Mouse (Mus musculus): ENCODE results near the gene Stk16.

Stk16 gene

GRCm38 (mm10) chr1:75236117-75237050 is 25.7 kb downstream of the Stk16 start, which contains the start of gene Dnajb2:
Gene Dnajb2 (plus strand): TSS chr1:75236406.
- peak; percentile 77 for DNase-seq (ENCODE audit: low spot score in 2 of 2)

- DNase-seq (ENCODE audit: low spot score in 2 of 2): no peak
These were observed 29.0 kb downstream of the Stk16 start for GRCm38 (mm10) chr1:75239591-75239990.

- no peak for DNase-seq (ENCODE audit: low spot score in 2 of 2)
These were observed 32.8 kb downstream of the Stk16 start for GRCm38 (mm10) chr1:75243411-75243810.

GRCm38 (mm10) chr1:75244175-75244826 is 33.7 kb downstream of the Stk16 start:
- DNase-seq (ENCODE audit: low spot score in 2 of 2): no peak

- DNase-seq (ENCODE audit: low spot score in 2 of 2): no peak
These were observed 34.2 kb downstream of the Stk16 start for GRCm38 (mm10) chr1:75244836-75245235.

- no peak for DNase-seq (ENCODE audit: low spot score in 2 of 2)
These were observed 36.7 kb downstream of the Stk16 start for GRCm38 (mm10) chr1:75247071-75247930.

GRCm38 (mm10) chr1:75248041-75248772 is 37.6 kb downstream of the Stk16 start:
- peak in 1 of 2 experiments; percentile 49 for DNase-seq (ENCODE audit: low spot score in 2 of 2)

GRCm38 (mm10) chr1:75250498-75250897 is 39.9 kb downstream of the Stk16 start:
- DNase-seq (ENCODE audit: low spot score in 2 of 2): no peak

- peak; percentile 69 to 76 for DNase-seq (ENCODE audit: low spot score in 2 of 2)
These were observed 40.7 kb downstream of the Stk16 start for GRCm38 (mm10) chr1:75251112-75251970.

GRCm38 (mm10) chr1:75252308-75252707 is 41.7 kb downstream of the Stk16 start:
- DNase-seq (ENCODE audit: low spot score in 2 of 2): no peak

GRCm38 (mm10) chr1:75253029-75253428 is 42.4 kb downstream of the Stk16 start:
- DNase-seq (ENCODE audit: low spot score in 2 of 2): no peak

GRCm38 (mm10) chr1:75253849-75254624 is 43.4 kb downstream of the Stk16 start:
- peak; percentile 53 to 87 for DNase-seq (ENCODE audit: low spot score in 2 of 2)

- no peak for DNase-seq (ENCODE audit: low spot score in 2 of 2)
These were observed 44.0 kb downstream of the Stk16 start for GRCm38 (mm10) chr1:75254625-75255013.

- DNase-seq (ENCODE audit: low spot score in 2 of 2): no peak
These were observed 44.9 kb downstream of the Stk16 start for GRCm38 (mm10) chr1:75255516-75256046.

GRCm38 (mm10) chr1:75261278-75261677 is 50.6 kb downstream of the Stk16 start:
- no peak for DNase-seq (ENCODE audit: low spot score in 2 of 2)

- peak in 1 of 2 experiments; percentile 78 for DNase-seq (ENCODE audit: low spot score in 2 of 2)
These were observed 52.6 kb downstream of the Stk16 start for GRCm38 (mm10) chr1:75262969-75263951.

GRCm38 (mm10) chr1:75264091-75264880 is 53.6 kb downstream of the Stk16 start, which contains the start of gene Ptprn:
Gene Ptprn (minus strand): TSS chr1:75264502.
- DNase-seq (ENCODE audit: low spot score in 2 of 2): no peak

Data from urinary bladder, postnatal 4 days (tissue).